Mouse (Mus musculus): ENCODE measurements around the gene Cmtm8. TPM values are rescaled to one million over a fixed set of nuclear protein-coding genes. Genes with fewer than 3 reads are reported as not detected.

The Cmtm8 gene
- polyA plus RNA-seq, 1 experiment from 2014 or later: 39.6 TPM

DNA sequence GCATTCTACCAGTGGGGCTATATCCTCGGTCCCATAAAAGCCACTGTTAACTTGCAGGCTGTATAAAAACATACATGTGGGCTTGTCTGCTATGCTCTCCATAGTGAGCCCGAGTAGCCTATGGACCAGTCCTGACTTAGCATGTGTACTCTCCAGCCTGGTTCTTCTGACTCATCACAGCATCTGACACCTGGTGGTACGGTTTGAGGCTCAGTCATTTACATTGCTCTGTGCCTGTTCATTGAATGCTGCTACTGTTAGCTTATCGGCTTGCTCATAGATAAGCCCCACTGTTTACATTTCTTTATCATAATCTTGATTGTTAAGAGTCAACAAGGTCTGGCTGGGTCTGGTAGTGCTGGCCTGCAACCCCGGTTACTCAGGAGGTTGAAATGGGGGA is 35.3 kb downstream of the Cmtm8 start:
- Histone ChIP-seq H3K9me3 (ENCODE audit: low read length) (peaks cover 6% of the 10 kb centered on the region; the same call in 1 of the 2 replicates), H3K36me3 (ENCODE audit: insufficient read depth, low read length) (no peaks in the 10 kb centered on the region), H3K4me2 (replicated peaks; ENCODE audit: low read depth, low read length) (no peak overlapping the region), H3K4me3 (ENCODE audit: low read length) (no peak overlapping the region), H3K9ac (replicated peaks; ENCODE audit: low read length) (no peak overlapping the region), H3K4me1 (ENCODE audit: insufficient read depth, low read length) (0 out of 2 replicates have a peak, but pooled peaks cover 5% of the 10 kb centered on the region), H3K27ac (ENCODE audit: low read length) (no peak overlapping the region), H3K27me3 (ENCODE audit: insufficient read depth, low read length) (no peaks in the 10 kb centered on the region)
- WGBS: 79% methylated on average over 5 of the region's 5 CpGs
- no peak for ATAC-seq (ENCODE audit: low FRiP score, low TSS enrichment)

GRCm38 (mm10) chr9:114807261-114807660 is 36.7 kb downstream of the Cmtm8 start:
- no peak overlapping the region for H3K4me2 ChIP-seq (replicated peaks; ENCODE audit: low read depth, low read length)
- 51% methylated on average over 8 of the region's 8 CpGs for WGBS
- H3K27ac ChIP-seq (ENCODE audit: low read length): no peak overlapping the region
- H3K36me3 ChIP-seq (ENCODE audit: insufficient read depth, low read length): no peaks in the 10 kb centered on the region
- H3K9ac ChIP-seq (replicated peaks; ENCODE audit: low read length): no peak overlapping the region
- no peak for ATAC-seq (ENCODE audit: low FRiP score, low TSS enrichment)
- H3K9me3 ChIP-seq (ENCODE audit: low read length): peaks cover 6% of the 10 kb centered on the region; the same call in 1 of the 2 replicates
- H3K4me3 ChIP-seq (ENCODE audit: low read length): no peak overlapping the region
- 0 out of 2 replicates have a peak, but pooled peaks cover 5% of the 10 kb centered on the region for H3K4me1 ChIP-seq (ENCODE audit: insufficient read depth, low read length)
- H3K27me3 ChIP-seq (ENCODE audit: insufficient read depth, low read length): no peaks in the 10 kb centered on the region

- no peak overlapping the region for H3K9ac ChIP-seq (replicated peaks; ENCODE audit: low read length)
- WGBS: 56% methylated on average over 19 of the region's 19 CpGs
- 0 out of 2 replicates have a peak overlapping the region, but pooled peaks have one; percentile 1 for H3K27ac ChIP-seq (ENCODE audit: low read length)
- 0 out of 2 replicates have a peak, but pooled peaks cover 5% of the 10 kb centered on the region for H3K4me1 ChIP-seq (ENCODE audit: insufficient read depth, low read length)
- peaks cover 5% of the 10 kb centered on the region; the same call in 1 of the 2 replicates for H3K9me3 ChIP-seq (ENCODE audit: low read length)
- no peaks in the 10 kb centered on the region for H3K27me3 ChIP-seq (ENCODE audit: insufficient read depth, low read length)
- H3K4me3 ChIP-seq (ENCODE audit: low read length): no peak overlapping the region
- H3K36me3 ChIP-seq (ENCODE audit: insufficient read depth, low read length): no peaks in the 10 kb centered on the region
- no peak overlapping the region for H3K4me2 ChIP-seq (replicated peaks; ENCODE audit: low read depth, low read length)
- peak; percentile 46; the same call in 1 of the 2 replicates for ATAC-seq (ENCODE audit: low FRiP score, low TSS enrichment)
Measured at GRCm38 (mm10) chr9:114805151-114805671, 38.7 kb downstream of the Cmtm8 start.

DNA sequence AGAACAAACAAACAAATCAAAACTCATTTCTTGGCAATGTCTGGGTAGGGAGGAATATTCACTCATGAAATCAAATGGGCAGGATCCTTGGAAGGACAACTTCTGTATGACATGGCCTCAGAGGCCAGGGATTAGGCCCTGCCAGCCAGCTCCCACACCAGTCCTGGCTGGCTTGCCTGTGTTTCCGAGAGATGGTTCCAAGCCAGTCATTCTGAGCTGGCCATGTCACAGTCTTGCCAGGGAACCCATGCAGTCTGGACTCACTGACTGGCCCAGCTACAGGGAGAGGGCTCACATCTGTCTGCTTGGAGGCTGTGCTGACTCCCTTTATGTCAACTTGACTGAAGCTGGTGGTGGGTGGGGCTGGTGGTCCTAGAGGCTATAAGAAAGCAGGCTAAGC is 41.8 kb downstream of the Cmtm8 start:
- Histone ChIP-seq H3K9ac (replicated peaks; ENCODE audit: low read length) (no peak overlapping the region), H3K4me1 (ENCODE audit: insufficient read depth, low read length) (peaks cover 5% of the 10 kb centered on the region; the same call in 1 of the 2 replicates), H3K27ac (ENCODE audit: low read length) (no peak overlapping the region), H3K27me3 (ENCODE audit: insufficient read depth, low read length) (no peaks in the 10 kb centered on the region), H3K9me3 (ENCODE audit: low read length) (no peaks in the 10 kb centered on the region), H3K4me3 (ENCODE audit: low read length) (no peak overlapping the region), H3K36me3 (ENCODE audit: insufficient read depth, low read length) (no peaks in the 10 kb centered on the region), H3K4me2 (replicated peaks; ENCODE audit: low read depth, low read length) (no peak overlapping the region)
- WGBS: 75% methylated on average over 1 of the region's 1 CpGs
- no peak for ATAC-seq (ENCODE audit: low FRiP score, low TSS enrichment)

DNA sequence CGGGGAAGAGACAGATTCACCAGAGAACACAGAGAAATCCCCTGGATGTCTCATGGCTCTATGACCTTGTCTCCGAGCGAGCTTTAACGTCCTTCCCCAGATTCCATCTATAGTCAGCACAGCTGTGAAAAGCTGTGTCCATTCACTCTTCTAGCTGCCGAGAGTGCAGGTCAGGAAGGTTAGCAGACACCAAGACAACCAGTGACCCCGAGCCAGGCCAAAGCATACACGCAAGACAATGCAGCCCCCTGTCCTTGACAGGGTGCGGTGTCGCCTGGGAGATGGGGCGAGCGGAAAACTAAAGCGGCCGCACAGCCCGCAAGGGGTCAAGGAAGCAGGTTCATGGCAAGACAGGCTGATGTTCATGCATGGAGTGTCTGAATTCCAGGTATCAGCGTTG is 42.7 kb downstream of the Cmtm8 start:
- ATAC-seq (ENCODE audit: low FRiP score, low TSS enrichment): no peak
- Histone ChIP-seq H3K27me3 (ENCODE audit: insufficient read depth, low read length) (no peaks in the 10 kb centered on the region), H3K4me3 (ENCODE audit: low read length) (no peak overlapping the region), H3K9ac (replicated peaks; ENCODE audit: low read length) (no peak overlapping the region), H3K9me3 (ENCODE audit: low read length) (no peaks in the 10 kb centered on the region), H3K27ac (ENCODE audit: low read length) (no peak overlapping the region), H3K4me1 (ENCODE audit: insufficient read depth, low read length) (peaks cover 5% of the 10 kb centered on the region; the same call in 1 of the 2 replicates), H3K4me2 (replicated peaks; ENCODE audit: low read depth, low read length) (no peak overlapping the region), H3K36me3 (ENCODE audit: insufficient read depth, low read length) (no peaks in the 10 kb centered on the region)
- 53% methylated on average over 15 of the region's 15 CpGs for WGBS

GRCm38 (mm10) chr9:114799498-114800107 is 44.4 kb downstream of the Cmtm8 start:
- no peak for ATAC-seq (ENCODE audit: low FRiP score, low TSS enrichment)
- Histone ChIP-seq H3K27ac (ENCODE audit: low read length) (no peak overlapping the region), H3K4me1 (ENCODE audit: insufficient read depth, low read length) (no peaks in the 10 kb centered on the region; the same call in 1 of the 2 replicates), H3K4me2 (replicated peaks; ENCODE audit: low read depth, low read length) (no peak overlapping the region), H3K27me3 (ENCODE audit: insufficient read depth, low read length) (no peaks in the 10 kb centered on the region), H3K9me3 (ENCODE audit: low read length) (no peaks in the 10 kb centered on the region), H3K4me3 (ENCODE audit: low read length) (no peak overlapping the region), H3K36me3 (ENCODE audit: insufficient read depth, low read length) (no peaks in the 10 kb centered on the region), H3K9ac (replicated peaks; ENCODE audit: low read length) (no peak overlapping the region)
- WGBS: 48% methylated on average over 10 of the region's 10 CpGs

DNA sequence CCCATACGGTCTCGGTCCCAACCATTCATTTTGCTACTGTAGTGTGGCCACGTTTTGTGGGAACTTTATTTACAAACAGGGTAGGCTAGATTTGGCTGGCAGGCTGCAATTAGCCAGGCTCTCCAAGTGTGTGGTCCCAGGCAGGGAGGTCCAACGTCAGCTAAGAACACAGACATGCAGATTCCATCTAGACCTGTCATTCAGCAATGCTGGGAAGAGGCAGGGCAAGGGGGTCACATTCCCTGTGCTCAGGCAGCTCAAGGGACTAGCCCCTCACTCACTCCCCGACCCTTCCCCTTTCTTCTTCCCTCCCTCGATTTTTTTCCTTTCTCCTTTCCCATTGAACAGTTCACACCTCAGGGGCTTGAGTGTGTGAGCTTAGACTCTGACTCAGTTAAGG is 45.1 kb downstream of the Cmtm8 start:
- 41% methylated on average over 6 of the region's 6 CpGs for WGBS
- Histone ChIP-seq H3K36me3 (ENCODE audit: insufficient read depth, low read length) (no peaks in the 10 kb centered on the region), H3K27ac (ENCODE audit: low read length) (no peak overlapping the region), H3K4me3 (ENCODE audit: low read length) (no peak overlapping the region), H3K4me2 (replicated peaks; ENCODE audit: low read depth, low read length) (no peak overlapping the region), H3K4me1 (ENCODE audit: insufficient read depth, low read length) (no peaks in the 10 kb centered on the region; the same call in 1 of the 2 replicates), H3K27me3 (ENCODE audit: insufficient read depth, low read length) (no peaks in the 10 kb centered on the region), H3K9me3 (ENCODE audit: low read length) (no peaks in the 10 kb centered on the region), H3K9ac (replicated peaks; ENCODE audit: low read length) (no peak overlapping the region)
- ATAC-seq (ENCODE audit: low FRiP score, low TSS enrichment): no peak

GRCm38 (mm10) chr9:114797329-114798004 is 46.5 kb downstream of the Cmtm8 start:
- Histone ChIP-seq H3K27ac (ENCODE audit: low read length) (no peak overlapping the region), H3K9me3 (ENCODE audit: low read length) (no peaks in the 10 kb centered on the region), H3K4me2 (replicated peaks; ENCODE audit: low read depth, low read length) (no peak overlapping the region), H3K27me3 (ENCODE audit: insufficient read depth, low read length) (no peaks in the 10 kb centered on the region), H3K4me1 (ENCODE audit: insufficient read depth, low read length) (no peaks in the 10 kb centered on the region; the same call in 1 of the 2 replicates), H3K9ac (replicated peaks; ENCODE audit: low read length) (no peak overlapping the region), H3K4me3 (ENCODE audit: low read length) (no peak overlapping the region), H3K36me3 (ENCODE audit: insufficient read depth, low read length) (no peaks in the 10 kb centered on the region)
- peak; percentile 86 for ATAC-seq (ENCODE audit: low FRiP score, low TSS enrichment)
- 59% methylated on average over 11 of the region's 11 CpGs for WGBS

DNA sequence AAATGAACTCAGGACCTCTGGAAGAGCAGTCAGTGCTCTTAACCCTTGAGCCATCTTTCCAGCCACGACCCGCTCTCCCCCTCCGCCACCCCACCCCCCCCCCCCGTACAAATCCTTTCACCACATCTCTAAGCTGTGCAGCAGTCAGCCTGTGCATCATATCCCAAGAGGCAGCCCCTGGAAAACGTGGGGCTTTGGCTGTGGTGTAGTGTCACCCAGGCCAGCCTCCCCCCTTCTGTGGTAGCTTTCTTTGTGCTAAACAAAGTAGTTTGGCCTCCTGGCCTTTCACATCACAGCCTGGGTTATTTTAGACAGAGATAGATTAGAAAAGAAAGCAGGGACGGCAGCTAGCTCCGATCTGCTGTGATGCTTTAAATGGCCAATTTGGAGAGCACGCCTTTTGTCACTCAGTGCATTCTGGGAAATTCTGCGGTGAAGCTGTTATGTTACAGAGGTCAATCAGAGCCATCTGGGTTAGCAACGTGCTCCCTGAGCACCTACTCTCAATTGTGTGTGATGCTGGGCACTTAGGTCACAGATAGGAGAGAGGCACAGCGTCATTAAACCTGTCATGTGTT is 47.4 kb downstream of the Cmtm8 start:
- Histone ChIP-seq H3K9ac (replicated peaks; ENCODE audit: low read length) (no peak overlapping the region), H3K27ac (ENCODE audit: low read length) (no peak overlapping the region), H3K4me3 (ENCODE audit: low read length) (no peak overlapping the region), H3K9me3 (ENCODE audit: low read length) (no peaks in the 10 kb centered on the region), H3K4me1 (ENCODE audit: insufficient read depth, low read length) (peaks cover 2% of the 10 kb centered on the region), H3K4me2 (replicated peaks; ENCODE audit: low read depth, low read length) (no peak overlapping the region), H3K27me3 (ENCODE audit: insufficient read depth, low read length) (no peaks in the 10 kb centered on the region), H3K36me3 (ENCODE audit: insufficient read depth, low read length) (no peaks in the 10 kb centered on the region)
- ATAC-seq (ENCODE audit: low FRiP score, low TSS enrichment): no peak
- 49% methylated on average over 11 of the region's 11 CpGs for WGBS
